Mouse (Mus musculus) ES-E14 (cell line): ENCODE data around the gene Gpx7.
A peak's percentile ranks its signal among the peaks of the same experiment; 100 is the strongest.

Source experiments
- HCFC1 ChIP-seq: IDR thresholded peaks from 2 replicates; pipeline ENCODE4 v1.6.1; 2012; ENCODE audit warnings: low read length, inconsistent platforms, borderline replicate concordance; ENCODE audit not compliant: insufficient read depth
- ZC3H11A ChIP-seq: IDR thresholded peaks from 2 replicates; pipeline ENCODE4 v1.6.1; 2012; ENCODE audit warnings: low read depth, mild to moderate bottlenecking, inconsistent platforms, low read length, borderline replicate concordance
- ZNF384 ChIP-seq: IDR thresholded peaks from 2 replicates; pipeline ENCODE4 v1.6.1; 2012; ENCODE audit warnings: low read depth, low read length, inconsistent platforms

DNA sequence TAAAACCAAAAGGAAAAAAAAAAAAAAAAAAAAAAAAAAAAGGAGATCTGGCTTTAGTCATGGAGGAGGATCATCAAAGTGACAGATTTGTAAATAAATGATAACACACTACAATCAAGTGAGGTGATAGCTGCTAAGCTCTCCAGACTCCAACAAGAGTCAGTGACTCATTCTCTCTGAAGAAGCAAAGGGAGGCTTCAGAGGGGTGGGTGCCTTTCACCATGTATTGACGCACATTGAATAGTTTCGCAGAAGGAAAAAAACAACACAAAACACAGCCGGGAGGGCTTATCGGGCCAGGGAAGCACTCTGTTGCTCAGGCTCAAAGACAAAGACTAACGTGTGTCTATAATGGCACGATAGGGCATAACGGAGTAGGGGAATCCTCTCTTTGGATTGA, 41.3 kb upstream of the Gpx7 start:
- no peak for TF ChIP-seq ZC3H11A
- TF ChIP-seq HCFC1 = no peak
- peak; percentile 58; the same call in 1 of the 2 replicates for TF ChIP-seq ZNF384
